Mouse (Mus musculus): Measurements from ENCODE around the gene Mia3. TPM values are rescaled to one million over a fixed set of nuclear protein-coding genes. Genes with fewer than 3 reads are reported as not detected.

Gene Mia3
- total RNA-seq, 2 experiments from 2014 or later: 104 to 115 TPM

Other genes with a start within 250 kb of the Mia3 start
- gene Disp1, start 148.0 kb downstream of the Mia3 start, total RNA-seq (2021): 1 to 10 TPM; 7.5 to 8.5 TPM
- gene Aida, start 73.0 kb downstream of the Mia3 start, total RNA-seq (2021): 10 to 100 TPM; 22.4 to 28.4 TPM
- 10 to 100 TPM; 36.1 to 40.1 TPM for gene Brox, start 72.3 kb downstream of the Mia3 start, total RNA-seq (2021)
- 10 to 100 TPM in 1 of 2 experiments, 1 to 10 TPM in 1; 9.6 to 13.0 TPM for gene Taf1a, start 19.4 kb upstream of the Mia3 start, total RNA-seq (2021)
- under 1 TPM in 1 of 2 experiments, not detected in 1; 0.07 TPM for gene Hhipl2, start 48.7 kb upstream of the Mia3 start, total RNA-seq (2021)

Data from heart, postnatal 14 days (tissue).